Mouse (Mus musculus): Measurements from ENCODE around the gene Hist1h1d.

The Hist1h1d gene

GRCm38 (mm10) chr13:23595185-23595584, 42.1 kb downstream of the Hist1h1d start:
- DNase-seq = no peak

GRCm38 (mm10) chr13:23595622-23596372, 42.7 kb downstream of the Hist1h1d start:
- no peak for DNase-seq

GRCm38 (mm10) chr13:23597957-23598356, 44.9 kb downstream of the Hist1h1d start:
- peak; percentile 74 for DNase-seq

GRCm38 (mm10) chr13:23603182-23603699, 50.2 kb downstream of the Hist1h1d start:
- DNase-seq = no peak

- no peak for DNase-seq
These were observed 51.4 kb downstream of the Hist1h1d start for GRCm38 (mm10) chr13:23604452-23604851.

- no peak for DNase-seq
These were observed 52.0 kb downstream of the Hist1h1d start for GRCm38 (mm10) chr13:23605052-23605451.

GRCm38 (mm10) chr13:23609209-23609608, 56.1 kb downstream of the Hist1h1d start:
- DNase-seq = no peak

GRCm38 (mm10) chr13:23609844-23610243, 56.8 kb downstream of the Hist1h1d start:
- no peak for DNase-seq

All from kidney, adult 18-20 months (tissue).